Mouse (Mus musculus) C2C12 (cell line): Measurements from ENCODE around the gene Pik3ap1. TPM values are rescaled to one million over a fixed set of nuclear protein-coding genes. Genes with fewer than 3 reads are reported as not detected.
"Not testable (repeated sequence)": the region's sequence is repeated elsewhere in the genome, so short reads cannot be mapped to it uniquely, and the experiment has no call there.

Experiments
- H3K27me3 ChIP-seq: one replicate; pipeline ENCODE4 v1.6.1; 2011; ENCODE audit not compliant: control insufficient read depth, insufficient read depth, insufficient read length
- H3K36me3 ChIP-seq: one replicate; pipeline ENCODE4 v1.6.1; 2011; ENCODE audit not compliant: control insufficient read depth, insufficient read depth
- H3K4me3 ChIP-seq: one replicate; pipeline ENCODE4 v1.5.1; 2011; ENCODE audit warnings: mild to moderate bottlenecking, control low read depth; ENCODE audit not compliant: poor library complexity, insufficient read depth, severe bottlenecking
- H3K79me2 ChIP-seq: one replicate; pipeline ENCODE4 v1.6.1; 2011; ENCODE audit not compliant: control insufficient read depth, insufficient read depth
- H3K79me3 ChIP-seq: one replicate; pipeline ENCODE4 v1.6.1; 2011; ENCODE audit warnings: low read depth, control low read depth
- H3ac ChIP-seq: one replicate; pipeline ENCODE3; 2011; ENCODE audit warnings: low read depth; ENCODE audit not compliant: control insufficient read depth, insufficient read length
- CEBPB ChIP-seq: IDR thresholded peaks from one replicate; pipeline ENCODE4 v1.6.1; 2011; ENCODE audit warnings: low read depth, mild to moderate bottlenecking, control low read depth, moderate library complexity
- CTCF ChIP-seq: IDR thresholded peaks from one replicate; pipeline ENCODE4 v1.5.1; 2011; ENCODE audit not compliant: control insufficient read depth, insufficient read depth, insufficient read length
- FOSL1 ChIP-seq: IDR thresholded peaks from one replicate; pipeline ENCODE4 v1.8.0; 2011; ENCODE audit warnings: mild to moderate bottlenecking, low read length; ENCODE audit not compliant: poor library complexity, insufficient read depth, severe bottlenecking
- MAX ChIP-seq: IDR thresholded peaks from one replicate; pipeline ENCODE4 v1.6.1; 2011; ENCODE audit warnings: mild to moderate bottlenecking, control low read depth
- MYOD1 ChIP-seq: IDR thresholded peaks from one replicate; pipeline ENCODE4 v1.6.1; 2011; ENCODE audit warnings: low read depth; ENCODE audit not compliant: control insufficient read depth, insufficient read length
- MYOG ChIP-seq: IDR thresholded peaks from one replicate; pipeline ENCODE4 v1.6.1; 2011; ENCODE audit not compliant: control insufficient read depth, insufficient read length; ENCODE audit errors: extremely low read depth
- USF1 ChIP-seq: IDR thresholded peaks from one replicate; pipeline ENCODE4 v1.6.1; 2011; ENCODE audit warnings: low read depth, mild to moderate bottlenecking, control low read depth, moderate library complexity
- long read RNA-seq, 2 experiments: library from polyadenylated mRNA; unstranded; transcript quantifications; one replicate each; pipeline ENCODE4 v2.0.0; 2019 to 2020
- polyA plus RNA-seq: library from polyadenylated mRNA; unstranded; fragments of >200 nt; fragmentation: generic; extraction: Trizol; gene quantifications from one replicate; pipeline ENCODE4 v1.2.1, GENCODE M21; 2012; ENCODE audit warnings: missing spikeins

Gene Pik3ap1
- polyA plus RNA-seq, result 0.01 TPM
- long read RNA-seq, experiment 1, result 0 reads
- long read RNA-seq, experiment 2, result 0 reads

DNA sequence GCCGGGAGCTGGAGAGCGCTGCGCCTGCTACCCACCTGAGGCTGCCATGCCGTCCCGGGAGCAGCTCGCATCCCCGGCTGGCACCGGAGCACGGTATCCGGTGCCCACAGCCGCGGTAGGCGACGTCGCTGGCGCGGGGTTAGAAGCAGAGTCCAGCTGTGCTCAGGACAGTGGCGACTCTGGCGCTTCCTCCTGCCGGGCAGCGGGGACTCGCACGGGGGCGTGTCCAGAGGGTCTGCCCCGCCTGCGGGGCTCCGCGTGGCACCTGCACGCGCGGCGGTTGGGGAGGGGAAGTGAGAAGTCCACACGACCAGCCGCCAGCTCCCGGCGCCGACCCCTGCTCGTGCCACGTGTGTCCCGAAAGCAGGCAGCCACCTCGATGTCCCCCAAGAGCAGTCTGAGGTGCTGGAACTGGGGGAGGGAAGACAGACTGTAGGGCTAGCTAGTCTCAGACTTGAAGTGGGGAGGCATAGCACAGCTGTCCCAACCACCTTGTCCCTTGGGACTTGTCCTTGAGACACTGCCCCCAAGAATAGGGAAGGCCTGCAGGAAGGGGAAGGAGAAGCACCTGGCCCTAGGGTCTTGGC lies at the start of gene Pik3ap1:
TSS of gene Pik3ap1 (minus strand) at position 181 of the 587 bp plus-strand sequence.
- Histone ChIP-seq H3ac (no peak within 1 kb of the TSS), H3K79me2 (no peaks in the 10 kb centered on the region), H3K27me3 (peaks cover 29% of the 10 kb centered on the region), H3K4me3 (no peak within 1 kb of the TSS), H3K36me3 (no peaks in the 10 kb centered on the region), H3K79me3 (no peaks in the 10 kb centered on the region)
- no peak for TF ChIP-seq MAX
- no peak for TF ChIP-seq FOSL1

DNA sequence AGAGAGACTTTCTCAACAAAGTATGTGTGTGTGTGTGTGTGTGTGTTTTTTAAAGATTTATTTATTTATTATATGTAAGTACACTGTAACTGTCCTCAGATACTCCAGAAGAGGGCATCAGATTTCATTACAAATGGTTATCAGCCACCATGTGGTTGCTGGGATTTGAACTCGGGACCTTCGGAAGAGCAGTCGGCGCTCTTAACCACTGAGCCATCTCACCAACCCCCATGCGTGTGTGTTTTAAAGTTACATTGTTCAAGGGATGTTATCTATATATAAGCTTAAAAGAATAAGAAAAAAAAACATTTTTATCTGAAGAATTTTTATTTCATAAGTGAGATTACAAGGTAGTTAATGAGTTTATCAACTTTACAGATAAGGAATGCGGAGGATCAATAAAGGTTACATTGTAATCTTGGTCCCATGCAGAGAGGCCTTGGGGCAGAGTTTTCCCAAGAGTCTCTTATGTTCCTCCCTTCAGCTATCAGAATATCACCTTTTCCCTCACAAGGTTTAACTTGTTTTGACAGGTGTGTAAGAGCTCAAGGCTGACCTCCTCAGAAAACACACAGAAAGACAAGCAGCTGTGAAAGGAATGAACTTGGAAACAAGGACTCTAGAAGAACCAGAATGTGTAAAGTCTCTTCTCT lies 46.7 kb upstream of the Pik3ap1 start:
- not testable (repeated sequence) for H3K79me2 ChIP-seq, H3K4me3 ChIP-seq, H3K27me3 ChIP-seq, H3K36me3 ChIP-seq, H3K79me3 ChIP-seq, H3ac ChIP-seq

- not testable (repeated sequence) for H3ac ChIP-seq, H3K36me3 ChIP-seq, H3K4me3 ChIP-seq, H3K79me2 ChIP-seq, H3K79me3 ChIP-seq, H3K27me3 ChIP-seq
These were observed 41.2 kb upstream of the Pik3ap1 start for GRCm38 (mm10) chr19:41425927-41426772.

- no peak for TF ChIP-seq MYOD1
- no peak for TF ChIP-seq CTCF
- no peak for TF ChIP-seq USF1
- TF ChIP-seq CEBPB, result no peak
- no peak for TF ChIP-seq MAX
- TF ChIP-seq MYOG, result no peak
- TF ChIP-seq FOSL1, result no peak
- Histone ChIP-seq H3K27me3 (no peaks in the 10 kb centered on the region), H3K4me3 (no peak overlapping the region), H3K79me2 (no peaks in the 10 kb centered on the region), H3ac (no peak overlapping the region), H3K36me3 (no peaks in the 10 kb centered on the region), H3K79me3 (no peaks in the 10 kb centered on the region)
These were observed 36.4 kb upstream of the Pik3ap1 start for GRCm38 (mm10) chr19:41421264-41421663.

DNA sequence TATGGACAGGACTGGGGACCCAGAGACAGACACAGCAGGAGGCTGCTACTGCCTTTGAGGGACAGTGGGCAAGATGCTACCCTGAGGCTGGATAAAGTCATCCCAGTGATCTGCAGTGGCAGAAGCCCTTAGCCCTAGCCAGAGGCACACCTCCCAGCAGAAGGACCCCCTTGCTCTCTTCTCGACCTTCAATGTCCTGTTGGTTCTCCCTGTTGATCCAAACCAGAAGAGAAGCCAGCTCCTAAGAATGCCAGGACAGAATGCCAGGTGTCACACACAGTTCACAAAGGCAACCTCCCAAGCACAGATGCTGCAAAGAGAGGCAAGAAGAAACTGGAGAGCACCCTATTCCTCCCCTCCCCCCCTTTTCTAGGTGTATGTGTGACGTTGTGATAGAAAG lies 33.9 kb upstream of the Pik3ap1 start:
- H3ac ChIP-seq, result no peak overlapping the region
- H3K79me2 ChIP-seq, result no peaks in the 10 kb centered on the region
- H3K27me3 ChIP-seq, result no peaks in the 10 kb centered on the region
- no peak for TF ChIP-seq CTCF
- TF ChIP-seq MYOG, result no peak
- no peak for TF ChIP-seq USF1
- H3K36me3 ChIP-seq, result no peaks in the 10 kb centered on the region
- H3K79me3 ChIP-seq, result no peaks in the 10 kb centered on the region
- H3K4me3 ChIP-seq, result no peak overlapping the region

DNA sequence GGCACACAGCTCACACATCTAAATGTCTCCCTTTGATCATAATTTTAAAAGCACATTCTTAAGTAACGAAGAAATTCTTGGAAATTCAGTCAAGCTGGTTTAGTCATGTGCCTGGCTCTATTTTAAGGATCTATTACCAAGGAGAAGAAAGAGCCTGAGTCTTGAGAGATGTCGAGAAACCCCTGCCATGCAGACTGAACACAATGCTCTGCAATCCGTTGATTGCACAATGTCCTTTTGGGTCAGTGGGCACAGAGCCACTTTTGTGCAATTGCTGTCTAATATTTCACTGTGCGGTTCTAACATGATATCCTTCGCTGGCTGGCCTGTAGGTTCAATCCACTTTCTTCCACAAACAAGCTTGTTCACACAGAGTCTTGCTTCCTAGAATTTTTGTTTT lies 33.1 kb upstream of the Pik3ap1 start:
- no peaks in the 10 kb centered on the region for H3K27me3 ChIP-seq
- H3K36me3 ChIP-seq, result no peaks in the 10 kb centered on the region
- no peaks in the 10 kb centered on the region for H3K79me2 ChIP-seq
- H3K4me3 ChIP-seq, result no peak overlapping the region
- no peaks in the 10 kb centered on the region for H3K79me3 ChIP-seq
- H3ac ChIP-seq, result no peak overlapping the region
- peak; percentile 70 for TF ChIP-seq CEBPB
- TF ChIP-seq MYOD1, result no peak
- no peak for TF ChIP-seq FOSL1
